Mouse (Mus musculus): Measurements from ENCODE around the gene Bach1. TPM values are rescaled to one million over a fixed set of nuclear protein-coding genes. Genes with fewer than 3 reads are reported as not detected.

The Bach1 gene
- 10 to 100 TPM; 73.8 to 89.6 TPM for total RNA-seq (2023)

DNA sequence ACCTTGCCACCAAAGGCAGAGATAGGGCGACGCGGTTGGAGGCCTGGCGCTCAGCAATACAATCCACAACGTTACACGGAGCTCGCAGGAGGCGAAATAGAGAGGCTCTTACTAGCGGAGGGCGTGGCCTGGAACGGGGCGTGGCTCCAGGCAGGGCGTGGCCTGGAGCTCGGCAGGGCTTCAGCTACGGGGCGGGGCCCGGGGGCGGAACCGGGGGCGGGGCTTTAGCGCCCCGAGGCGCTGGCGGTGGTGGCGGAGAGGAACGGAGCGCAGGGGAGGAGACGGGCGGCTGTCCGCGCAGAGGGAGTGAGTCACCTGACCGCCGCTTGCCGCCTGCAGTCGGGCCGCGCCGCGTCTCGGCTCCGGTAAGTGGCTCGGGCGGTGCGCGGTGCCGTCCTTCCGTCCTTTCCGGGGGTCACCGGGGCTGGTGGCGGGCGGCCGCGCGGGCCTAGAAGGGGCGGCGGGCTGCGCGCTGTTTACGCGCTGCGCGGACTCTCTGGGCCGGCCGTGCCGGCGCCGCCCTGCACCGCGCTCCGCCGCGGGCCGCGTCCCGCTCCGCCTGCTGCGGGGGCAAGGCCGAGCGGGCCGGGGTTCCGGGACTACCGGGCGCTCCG is at the start of gene Bach1:
Gene Bach1 (plus strand): TSS at position 254 of the 614 bp plus-strand sequence.

Other genes starting within 250 kb of the Bach1 start
- 10 to 100 TPM; 49.9 to 52.5 TPM for gene Usp16, start 244.2 kb upstream of the Bach1 start, total RNA-seq (2023)
- 100 to 1,000 TPM in 1 of 2 experiments, 10 to 100 TPM in 1; 85.5 to 102 TPM for gene Cct8, start 203.1 kb upstream of the Bach1 start, total RNA-seq (2023)
- not detected for gene Map3k7cl, start 145.6 kb upstream of the Bach1 start, total RNA-seq (2023)

Data from neutrophil, adult 59 days (primary cell).